Mouse (Mus musculus): ENCODE data around the gene Ubc. TPM values are rescaled to one million over a fixed set of nuclear protein-coding genes. Genes with fewer than 3 reads are reported as not detected.
"Not testable (repeated sequence)": the region's sequence is repeated elsewhere in the genome, so short reads cannot be mapped to it uniquely, and the experiment has no call there.

Ubc gene
- polyA plus RNA-seq, 1 experiment from 2014 or later, result 608 TPM

- Histone ChIP-seq H3K4me1 (ENCODE audit: control insufficient read depth, low read depth, low read length) (peaks cover 12% of the 10 kb centered on the region), H3K9ac (ENCODE audit: low read depth, low read length) (no peak overlapping the region), H3K27ac (ENCODE audit: low read length) (no peak overlapping the region), H3K4me2 (ENCODE audit: low read depth, low read length) (no peak overlapping the region), H3K36me3 (ENCODE audit: control insufficient read depth, insufficient read depth) (peaks cover 19% of the 10 kb centered on the region), H3K9me3 (replicated peaks; ENCODE audit: control insufficient read depth, low read length) (no peaks in the 10 kb centered on the region), H3K27me3 (ENCODE audit: control insufficient read depth, insufficient read depth, low read depth, low read length) (no peaks in the 10 kb centered on the region), H3K4me3 (ENCODE audit: low read depth, low read length) (no peak overlapping the region)
- WGBS (ENCODE audit: insufficient replicate concordance), result 73% methylated on average over 4 of the region's 4 CpGs
- no peak for ATAC-seq (ENCODE audit: low read depth)
These were observed 23.8 kb upstream of the Ubc start for GRCm38 (mm10) chr5:125413763-125414162.

GRCm38 (mm10) chr5:125412536-125412935, 22.5 kb upstream of the Ubc start:
- peaks cover 22% of the 10 kb centered on the region for H3K4me1 ChIP-seq (ENCODE audit: control insufficient read depth, low read depth, low read length)
- H3K4me3 ChIP-seq (ENCODE audit: low read depth, low read length); H3K4me2 ChIP-seq (ENCODE audit: low read depth, low read length); ATAC-seq (ENCODE audit: low read depth); H3K27ac ChIP-seq (ENCODE audit: low read length); H3K9me3 ChIP-seq (replicated peaks; ENCODE audit: control insufficient read depth, low read length); H3K27me3 ChIP-seq (ENCODE audit: control insufficient read depth, insufficient read depth, low read depth, low read length); H3K9ac ChIP-seq (ENCODE audit: low read depth, low read length): not testable (repeated sequence)
- WGBS (ENCODE audit: insufficient replicate concordance), result 68% methylated on average over 8 of the region's 8 CpGs
- H3K36me3 ChIP-seq (ENCODE audit: control insufficient read depth, insufficient read depth), result peaks cover 19% of the 10 kb centered on the region

- H3K27ac ChIP-seq (ENCODE audit: low read length), result no peak overlapping the region
- 50% methylated on average over 5 of the region's 5 CpGs for WGBS (ENCODE audit: insufficient replicate concordance)
- H3K36me3 ChIP-seq (ENCODE audit: control insufficient read depth, insufficient read depth), result peaks cover 18% of the 10 kb centered on the region
- no peaks in the 10 kb centered on the region for H3K9me3 ChIP-seq (replicated peaks; ENCODE audit: control insufficient read depth, low read length)
- no peaks in the 10 kb centered on the region for H3K27me3 ChIP-seq (ENCODE audit: control insufficient read depth, insufficient read depth, low read depth, low read length)
- ATAC-seq (ENCODE audit: low read depth), result no peak
- no peak overlapping the region for H3K4me3 ChIP-seq (ENCODE audit: low read depth, low read length)
- H3K9ac ChIP-seq (ENCODE audit: low read depth, low read length), result no peak overlapping the region
- peaks cover 27% of the 10 kb centered on the region for H3K4me1 ChIP-seq (ENCODE audit: control insufficient read depth, low read depth, low read length)
- H3K4me2 ChIP-seq (ENCODE audit: low read depth, low read length), result no peak overlapping the region
These were observed 22.0 kb upstream of the Ubc start for GRCm38 (mm10) chr5:125411972-125412530.

- H3K27ac ChIP-seq (ENCODE audit: low read length), result peak overlapping the region; percentile 62
- H3K27me3 ChIP-seq (ENCODE audit: control insufficient read depth, insufficient read depth, low read depth, low read length), result no peaks in the 10 kb centered on the region
- H3K4me2 ChIP-seq (ENCODE audit: low read depth, low read length), result peak overlapping the region; percentile 75
- H3K9me3 ChIP-seq (replicated peaks; ENCODE audit: control insufficient read depth, low read length), result no peaks in the 10 kb centered on the region
- H3K9ac ChIP-seq (ENCODE audit: low read depth, low read length), result peak overlapping the region; percentile 38; the same call in 1 of the 2 replicates
- peaks cover 43% of the 10 kb centered on the region for H3K4me1 ChIP-seq (ENCODE audit: control insufficient read depth, low read depth, low read length)
- H3K4me3 ChIP-seq (ENCODE audit: low read depth, low read length), result peak overlapping the region; percentile 58
- H3K36me3 ChIP-seq (ENCODE audit: control insufficient read depth, insufficient read depth), result no peaks in the 10 kb centered on the region
- WGBS (ENCODE audit: insufficient replicate concordance), result 16% methylated on average over 20 of the region's 20 CpGs
- ATAC-seq (ENCODE audit: low read depth), result peak; percentile 35
These were observed 19.5 kb upstream of the Ubc start for GRCm38 (mm10) chr5:125409348-125410090.

- Histone ChIP-seq H3K36me3 (ENCODE audit: control insufficient read depth, insufficient read depth) (no peaks in the 10 kb centered on the region), H3K4me2 (ENCODE audit: low read depth, low read length) (peak overlapping the region; percentile 75), H3K27me3 (ENCODE audit: control insufficient read depth, insufficient read depth, low read depth, low read length) (no peaks in the 10 kb centered on the region), H3K9ac (ENCODE audit: low read depth, low read length) (peak overlapping the region; percentile 38; the same call in 1 of the 2 replicates), H3K9me3 (replicated peaks; ENCODE audit: control insufficient read depth, low read length) (no peaks in the 10 kb centered on the region), H3K4me3 (ENCODE audit: low read depth, low read length) (peak overlapping the region; percentile 58), H3K27ac (ENCODE audit: low read length) (peak overlapping the region; percentile 62), H3K4me1 (ENCODE audit: control insufficient read depth, low read depth, low read length) (peaks cover 46% of the 10 kb centered on the region)
- peak; percentile 68 for ATAC-seq (ENCODE audit: low read depth)
- WGBS (ENCODE audit: insufficient replicate concordance), result 2% methylated on average over 13 of the region's 13 CpGs
These were observed 18.8 kb upstream of the Ubc start for GRCm38 (mm10) chr5:125408842-125409241.

- H3K4me2 ChIP-seq (ENCODE audit: low read depth, low read length), result peak overlapping the region; percentile 51
- 37% methylated on average over 14 of the region's 14 CpGs for WGBS (ENCODE audit: insufficient replicate concordance)
- ATAC-seq (ENCODE audit: low read depth), result no peak
- H3K27me3 ChIP-seq (ENCODE audit: control insufficient read depth, insufficient read depth, low read depth, low read length), result 0 out of 2 replicates have a peak, but pooled peaks cover 1% of the 10 kb centered on the region
- H3K4me1 ChIP-seq (ENCODE audit: control insufficient read depth, low read depth, low read length), result peaks cover 47% of the 10 kb centered on the region
- H3K9me3 ChIP-seq (replicated peaks; ENCODE audit: control insufficient read depth, low read length), result no peaks in the 10 kb centered on the region
- H3K36me3 ChIP-seq (ENCODE audit: control insufficient read depth, insufficient read depth), result no peaks in the 10 kb centered on the region
- no peak overlapping the region for H3K9ac ChIP-seq (ENCODE audit: low read depth, low read length)
- H3K4me3 ChIP-seq (ENCODE audit: low read depth, low read length), result peak overlapping the region; percentile 58; the same call in 1 of the 2 replicates
- H3K27ac ChIP-seq (ENCODE audit: low read length), result no peak overlapping the region
These were observed 18.0 kb upstream of the Ubc start for GRCm38 (mm10) chr5:125407910-125408575.

GRCm38 (mm10) chr5:125407020-125407830, 17.2 kb upstream of the Ubc start:
- H3K27ac ChIP-seq (ENCODE audit: low read length), result no peak overlapping the region; the same call in 1 of the 2 replicates
- peaks cover 7% of the 10 kb centered on the region; the same call in 1 of the 2 replicates for H3K27me3 ChIP-seq (ENCODE audit: control insufficient read depth, insufficient read depth, low read depth, low read length)
- H3K36me3 ChIP-seq (ENCODE audit: control insufficient read depth, insufficient read depth), result no peaks in the 10 kb centered on the region
- 46% methylated on average over 13 of the region's 13 CpGs for WGBS (ENCODE audit: insufficient replicate concordance)
- no peaks in the 10 kb centered on the region for H3K9me3 ChIP-seq (replicated peaks; ENCODE audit: control insufficient read depth, low read length)
- H3K4me2 ChIP-seq (ENCODE audit: low read depth, low read length), result peak overlapping the region; percentile 96
- peak overlapping the region; percentile 75 for H3K9ac ChIP-seq (ENCODE audit: low read depth, low read length)
- peak overlapping the region; percentile 74 for H3K4me3 ChIP-seq (ENCODE audit: low read depth, low read length)
- H3K4me1 ChIP-seq (ENCODE audit: control insufficient read depth, low read depth, low read length), result peaks cover 47% of the 10 kb centered on the region
- no peak for ATAC-seq (ENCODE audit: low read depth)

GRCm38 (mm10) chr5:125406322-125407016, 16.5 kb upstream of the Ubc start:
- no peaks in the 10 kb centered on the region for H3K36me3 ChIP-seq (ENCODE audit: control insufficient read depth, insufficient read depth)
- H3K9me3 ChIP-seq (replicated peaks; ENCODE audit: control insufficient read depth, low read length), result no peaks in the 10 kb centered on the region
- WGBS (ENCODE audit: insufficient replicate concordance), result 4% methylated on average over 20 of the region's 20 CpGs
- H3K4me2 ChIP-seq (ENCODE audit: low read depth, low read length), result peak overlapping the region; percentile 96
- peak overlapping the region; percentile 75 for H3K9ac ChIP-seq (ENCODE audit: low read depth, low read length)
- peaks cover 10% of the 10 kb centered on the region; the same call in 1 of the 2 replicates for H3K27me3 ChIP-seq (ENCODE audit: control insufficient read depth, insufficient read depth, low read depth, low read length)
- peaks cover 47% of the 10 kb centered on the region for H3K4me1 ChIP-seq (ENCODE audit: control insufficient read depth, low read depth, low read length)
- H3K4me3 ChIP-seq (ENCODE audit: low read depth, low read length), result peak overlapping the region; percentile 74
- peak overlapping the region; percentile 78 for H3K27ac ChIP-seq (ENCODE audit: low read length)
- ATAC-seq (ENCODE audit: low read depth), result peak; percentile 42
